Mouse (Mus musculus) C2C12 (cell line): ENCODE measurements at regions not wholly inside any gene's neighbourhood (a gene's known extent, or its start where the extent isn't known, plus 50 kb on each side); places are given as distances from the start of the nearest gene placed in this dataset.

Experiments used
- CTCF ChIP-seq: IDR thresholded peaks from one replicate; pipeline ENCODE4 v1.5.1; 2011; ENCODE audit not compliant: control insufficient read depth, insufficient read depth, insufficient read length
- MAX ChIP-seq: IDR thresholded peaks from one replicate; pipeline ENCODE4 v1.6.1; 2011; ENCODE audit warnings: mild to moderate bottlenecking, control low read depth
- USF1 ChIP-seq: IDR thresholded peaks from one replicate; pipeline ENCODE4 v1.6.1; 2011; ENCODE audit warnings: low read depth, mild to moderate bottlenecking, control low read depth, moderate library complexity

DNA sequence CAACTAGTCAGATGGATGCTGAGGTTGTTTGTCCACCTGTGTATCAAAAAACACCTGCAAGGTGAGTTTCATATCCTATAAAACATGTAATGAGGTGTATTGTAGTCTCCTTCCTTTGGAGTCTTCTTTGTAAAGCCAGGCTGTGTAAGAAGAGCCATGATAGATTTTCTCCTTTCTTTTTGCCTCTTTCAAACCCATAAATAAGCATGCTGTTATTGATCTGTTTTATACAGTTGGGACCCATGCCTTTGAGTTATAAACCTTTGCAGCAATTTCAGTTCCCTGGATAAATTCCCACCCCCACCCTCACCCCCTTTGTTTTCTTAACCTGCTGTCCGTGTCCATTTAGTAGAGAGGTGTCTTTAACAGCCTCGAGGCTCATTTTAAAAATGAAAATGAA is 131.0 kb upstream of the Rgs17 start:
- no peak for TF ChIP-seq CTCF
- no peak for TF ChIP-seq USF1
- TF ChIP-seq MAX: no peak
